Mouse (Mus musculus) A20 (cell line): ENCODE results near the gene Aldh8a1.
"Not testable (repeated sequence)": the region's sequence is repeated elsewhere in the genome, so short reads cannot be mapped to it uniquely, and the experiment has no call there.

Source experiments
- DNase-seq: peaks from one replicate; pipeline ENCODE4 v3.0.0-alpha.2; 2011; ENCODE audit warnings: low read depth, low spot score

Aldh8a1 gene

DNA sequence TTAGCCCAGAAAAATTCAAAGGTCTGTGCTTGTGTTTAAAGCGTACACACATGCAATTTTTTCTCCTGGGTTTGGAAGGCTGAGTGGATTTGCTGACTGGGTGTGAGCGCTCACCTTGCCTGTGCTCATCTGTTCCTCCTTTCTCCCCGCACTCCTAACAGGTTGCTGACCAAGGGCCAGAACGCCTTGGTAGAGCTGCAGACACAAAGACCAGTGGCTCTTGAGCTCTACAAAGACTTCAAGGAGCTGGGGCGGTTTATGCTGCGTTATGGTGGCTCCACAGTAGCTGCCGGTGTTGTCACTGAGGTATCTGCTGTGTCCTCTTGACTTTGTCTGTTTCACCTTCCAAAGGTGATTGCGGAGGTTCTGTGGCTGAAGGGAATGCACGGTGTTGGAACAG lies 9.6 kb upstream of the Aldh8a1 start:
- DNase-seq = no peak

DNA sequence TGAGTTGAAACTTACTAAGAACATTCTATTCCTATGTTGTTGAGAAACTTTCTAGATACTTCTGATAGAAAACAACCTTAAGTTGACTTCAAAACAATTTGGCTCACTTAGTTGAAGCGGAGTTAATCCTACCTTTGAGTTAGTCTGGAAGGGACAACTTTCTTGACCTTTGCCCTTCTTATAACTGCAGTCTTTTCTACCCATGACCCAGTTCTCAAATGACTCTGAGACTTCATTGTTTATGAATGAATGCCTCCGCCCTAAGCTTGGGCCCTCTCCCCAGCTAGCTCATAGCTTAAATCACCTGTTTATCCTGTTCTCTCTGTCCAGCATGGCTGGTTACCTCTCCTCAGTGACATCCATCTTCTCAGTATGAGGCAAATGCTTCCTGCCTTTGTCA lies 7.5 kb upstream of the Aldh8a1 start:
- no peak for DNase-seq

DNA sequence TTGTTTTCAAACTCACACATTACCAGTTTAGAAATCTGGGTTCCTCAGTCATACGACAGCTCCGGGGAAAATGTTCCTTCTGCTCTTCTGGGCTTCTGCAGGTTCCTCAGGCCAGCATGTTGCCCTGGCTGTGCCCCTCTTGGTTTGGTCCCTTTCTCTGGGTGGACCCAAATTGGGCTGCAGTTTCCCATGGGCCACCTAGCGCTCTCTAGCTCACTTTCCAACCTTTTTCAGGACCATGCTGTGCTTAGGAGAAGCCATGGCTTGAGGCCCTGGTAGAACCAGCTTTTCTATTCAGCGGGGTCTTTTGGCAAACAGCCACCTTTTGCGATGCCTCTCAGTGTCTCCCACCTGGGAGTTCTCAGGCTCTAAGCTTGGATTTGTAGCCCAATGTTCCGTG lies 4.8 kb upstream of the Aldh8a1 start:
- DNase-seq = no peak

DNA sequence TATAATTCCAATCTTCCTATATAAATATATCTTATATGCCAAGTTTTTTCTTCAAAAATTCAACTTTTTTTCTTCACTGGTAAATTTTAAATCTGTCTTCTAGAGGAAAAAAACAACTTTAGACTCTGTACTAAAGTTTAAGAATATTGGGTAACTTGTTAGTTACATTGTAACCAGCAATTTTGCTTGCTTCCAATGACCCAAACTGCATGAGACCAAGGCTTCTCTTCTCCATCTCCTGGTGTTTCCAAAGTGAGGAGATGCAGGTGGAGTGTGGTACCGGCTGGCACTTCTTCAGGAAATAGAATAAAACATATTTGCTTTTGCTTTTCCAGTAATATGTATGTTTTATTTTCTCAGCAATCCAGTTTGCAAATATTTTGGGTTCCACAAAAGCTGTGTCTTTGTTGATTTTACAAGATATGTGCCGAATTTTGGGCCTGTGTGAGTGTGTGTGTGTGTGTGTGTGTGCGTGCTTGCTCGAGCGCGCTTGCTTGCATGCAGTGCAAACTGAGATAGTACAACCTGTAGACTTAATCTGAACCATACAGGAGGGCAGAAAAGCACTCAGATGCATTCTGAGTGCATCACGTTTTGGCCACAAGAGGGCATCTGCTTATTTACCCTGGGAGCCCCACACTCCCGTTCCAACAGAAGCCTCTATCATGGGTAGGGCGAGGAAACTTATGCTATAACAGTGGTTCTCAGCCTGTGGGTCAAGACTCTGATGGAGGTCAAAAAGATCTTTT lies 1.3 kb downstream of the Aldh8a1 start:
- peak; percentile 60 for DNase-seq

- DNase-seq = peak; percentile 74
Observed at GRCm38 (mm10) chr10:21382914-21383313, 5.8 kb downstream of the Aldh8a1 start.

DNA sequence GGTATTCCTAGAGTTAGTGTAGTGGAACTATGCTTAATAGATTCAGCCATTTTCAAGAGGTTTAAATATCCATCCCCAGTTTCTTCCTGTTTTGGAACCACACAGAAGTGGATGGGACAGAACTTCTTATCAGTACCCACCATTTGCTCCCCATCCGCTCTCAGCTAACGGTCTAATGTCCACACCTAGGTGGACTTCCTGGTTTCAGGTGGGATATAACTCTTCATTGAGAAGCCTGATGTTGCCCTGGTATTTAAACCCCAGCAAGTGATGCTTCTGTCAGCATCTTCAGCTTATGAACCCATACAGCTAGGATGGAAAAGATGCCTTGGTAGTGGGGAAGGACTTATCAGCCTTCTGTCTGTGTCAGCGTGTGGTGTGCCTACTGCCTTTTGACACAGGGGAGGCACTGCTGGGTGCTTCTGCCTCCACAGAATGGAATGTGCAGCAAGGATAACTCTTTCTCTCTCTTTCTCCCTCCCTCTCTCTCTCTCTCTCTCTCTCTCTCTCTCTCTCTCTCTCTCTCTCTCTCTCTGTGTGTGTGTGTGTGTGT lies 8.1 kb downstream of the Aldh8a1 start:
- no peak for DNase-seq

GRCm38 (mm10) chr10:21389075-21389474 lies 12.0 kb downstream of the Aldh8a1 start:
- no peak for DNase-seq

DNA sequence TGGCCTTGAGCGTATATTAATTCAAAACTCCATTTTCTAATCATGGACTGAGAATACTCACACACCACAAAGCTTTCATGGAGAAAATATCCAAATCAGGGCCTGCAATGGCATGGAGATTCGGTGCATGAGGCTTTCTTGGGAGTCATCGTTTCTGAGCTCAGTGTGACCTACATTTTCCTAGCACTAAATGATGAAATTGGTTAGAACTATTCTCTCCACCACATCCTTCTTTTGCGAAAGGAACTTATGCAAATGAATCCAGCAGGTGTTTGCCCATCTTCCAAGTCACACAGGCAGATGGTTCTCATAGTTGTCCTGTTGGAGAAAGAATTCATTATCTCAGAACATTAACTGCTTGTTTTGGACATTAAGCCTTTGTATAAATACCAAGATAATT lies 13.3 kb downstream of the Aldh8a1 start:
- no peak for DNase-seq

- DNase-seq = no peak
Observed at GRCm38 (mm10) chr10:21391286-21391685, 14.2 kb downstream of the Aldh8a1 start.

- DNase-seq = no peak
Observed at GRCm38 (mm10) chr10:21393390-21393789, 16.3 kb downstream of the Aldh8a1 start.

DNA sequence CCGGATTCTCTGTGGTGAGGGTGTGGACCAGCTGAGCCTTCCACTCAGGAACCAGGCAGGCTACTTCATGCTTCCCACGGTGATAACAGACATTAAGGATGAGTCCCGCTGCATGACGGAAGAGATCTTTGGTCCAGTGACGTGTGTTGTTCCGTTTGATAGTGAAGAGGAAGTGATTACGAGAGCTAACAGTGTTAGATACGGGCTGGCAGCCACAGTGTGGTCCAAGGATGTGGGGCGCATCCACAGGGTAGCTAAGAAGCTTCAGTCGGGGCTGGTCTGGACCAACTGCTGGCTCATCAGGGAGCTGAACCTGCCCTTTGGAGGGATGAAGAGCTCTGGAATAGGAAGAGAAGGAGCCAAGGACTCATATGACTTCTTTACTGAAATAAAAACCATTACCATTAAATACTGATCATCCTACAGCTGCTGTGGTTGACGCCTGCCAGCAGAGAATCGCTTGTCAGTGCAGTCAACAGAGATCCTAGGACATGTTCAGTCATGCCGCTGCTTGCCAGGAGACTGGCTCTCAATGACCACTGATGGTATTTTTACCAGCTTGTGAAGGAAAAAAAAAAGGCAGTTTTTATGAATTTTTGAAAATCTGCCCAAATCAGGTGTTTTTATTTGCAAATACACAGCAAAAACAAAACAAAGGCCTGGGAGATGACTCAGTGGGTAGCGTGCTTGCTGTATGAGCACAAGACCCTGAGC lies 18.5 kb downstream of the Aldh8a1 start:
- DNase-seq = no peak

- not testable (repeated sequence) for DNase-seq
Observed at GRCm38 (mm10) chr10:21398873-21399425, 21.9 kb downstream of the Aldh8a1 start.

DNA sequence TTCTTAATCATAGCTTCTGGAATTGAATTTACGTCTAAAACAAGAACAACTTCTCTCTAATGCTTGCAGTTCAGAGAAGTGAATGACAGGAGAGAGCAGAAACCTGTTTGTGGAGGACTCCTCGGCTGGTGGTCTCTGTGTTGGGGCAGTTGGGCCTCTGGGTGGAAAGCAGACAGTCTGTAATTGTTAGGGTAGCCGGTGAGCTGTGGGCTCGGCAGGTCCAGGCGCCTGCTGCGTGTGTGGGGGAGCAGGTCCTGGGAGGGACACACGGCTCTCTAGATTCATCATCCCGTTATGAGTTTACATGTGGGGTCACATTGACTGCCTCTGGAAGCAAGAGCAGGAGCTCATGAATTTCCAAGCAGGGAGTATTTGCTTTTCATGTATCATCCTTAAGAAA lies 22.5 kb downstream of the Aldh8a1 start:
- no peak for DNase-seq

- no peak for DNase-seq
Observed at GRCm38 (mm10) chr10:21400031-21400430, 22.9 kb downstream of the Aldh8a1 start.

DNA sequence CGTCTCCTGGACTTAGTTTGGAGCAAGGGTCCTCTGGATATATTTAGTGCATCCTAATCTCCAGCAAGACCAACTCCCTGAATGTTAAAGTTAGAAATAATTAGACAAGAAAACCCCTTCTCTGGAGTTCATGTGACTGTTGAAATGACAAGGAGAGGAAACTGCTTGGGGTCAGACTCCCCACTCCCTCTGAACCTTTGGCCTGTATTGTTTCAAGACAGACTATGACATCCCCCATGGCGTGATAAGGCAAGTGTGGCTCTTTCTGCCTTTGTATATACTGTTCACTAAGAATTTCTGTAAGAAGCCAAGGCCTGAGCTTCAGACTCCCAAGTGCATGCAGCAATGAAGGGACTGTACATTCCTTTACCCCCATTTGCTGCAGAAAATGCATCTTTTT lies 23.4 kb downstream of the Aldh8a1 start:
- DNase-seq = no peak

DNA sequence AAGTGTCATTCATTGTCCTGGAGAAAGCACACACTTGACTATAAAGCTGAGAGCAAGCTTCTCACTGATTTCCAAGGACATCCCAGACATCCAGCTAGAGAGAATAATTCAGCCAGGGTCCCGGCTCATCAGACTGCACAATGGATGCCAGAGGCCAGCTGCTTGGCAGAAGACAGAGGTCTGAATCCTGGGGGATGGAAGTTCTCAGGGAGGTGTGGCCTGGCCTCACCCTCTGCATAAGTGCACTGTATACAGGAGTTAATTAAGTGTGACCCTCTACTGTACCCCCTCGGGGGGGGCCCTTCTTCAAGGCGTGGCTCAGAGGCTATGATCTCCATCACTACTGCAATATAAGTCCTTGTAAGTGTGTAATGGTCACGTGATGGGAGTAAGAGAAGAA lies 24.2 kb downstream of the Aldh8a1 start:
- DNase-seq = no peak

DNA sequence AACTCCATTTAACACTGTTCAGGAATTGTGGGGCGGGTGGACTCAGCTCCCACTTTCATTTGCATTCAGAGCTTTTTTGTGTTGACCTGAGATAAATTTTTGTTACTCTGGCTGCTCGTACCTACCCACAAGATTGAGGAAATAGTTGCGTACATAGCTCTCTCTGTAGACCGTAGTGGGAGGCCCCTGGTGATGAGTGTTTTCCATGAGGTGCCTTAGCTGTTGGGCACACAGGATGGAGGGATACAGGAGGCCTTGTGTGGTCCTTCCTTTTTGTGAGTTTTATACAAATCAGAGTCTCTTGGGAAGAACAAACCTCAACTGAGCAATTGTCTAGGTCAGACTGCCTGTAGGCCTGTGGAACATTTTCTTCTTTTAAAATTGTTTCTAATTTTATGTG lies 27.7 kb downstream of the Aldh8a1 start:
- no peak for DNase-seq

- DNase-seq = no peak
Observed at GRCm38 (mm10) chr10:21405707-21406534, 28.8 kb downstream of the Aldh8a1 start.

DNA sequence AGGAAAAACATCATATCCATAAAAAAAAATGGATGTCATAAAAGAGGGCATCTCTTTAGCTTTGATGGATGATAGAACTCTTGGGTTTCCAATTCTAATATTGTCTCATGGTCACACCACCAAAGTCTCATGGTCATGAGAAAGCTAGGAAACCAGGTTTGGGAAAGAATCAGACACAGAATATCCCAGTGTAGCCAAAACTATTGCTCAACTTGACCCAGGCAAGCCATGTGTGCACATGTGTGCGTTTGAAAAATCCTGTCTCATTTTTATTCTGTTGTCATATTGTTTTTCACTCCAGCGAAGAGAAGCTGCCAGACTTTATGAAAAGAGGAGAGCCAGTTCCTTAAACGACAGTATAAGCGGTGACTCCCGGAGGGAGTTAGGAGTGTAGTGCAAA lies 33.6 kb downstream of the Aldh8a1 start:
- DNase-seq = no peak

GRCm38 (mm10) chr10:21411621-21412205 lies 34.6 kb downstream of the Aldh8a1 start:
- DNase-seq = no peak

DNA sequence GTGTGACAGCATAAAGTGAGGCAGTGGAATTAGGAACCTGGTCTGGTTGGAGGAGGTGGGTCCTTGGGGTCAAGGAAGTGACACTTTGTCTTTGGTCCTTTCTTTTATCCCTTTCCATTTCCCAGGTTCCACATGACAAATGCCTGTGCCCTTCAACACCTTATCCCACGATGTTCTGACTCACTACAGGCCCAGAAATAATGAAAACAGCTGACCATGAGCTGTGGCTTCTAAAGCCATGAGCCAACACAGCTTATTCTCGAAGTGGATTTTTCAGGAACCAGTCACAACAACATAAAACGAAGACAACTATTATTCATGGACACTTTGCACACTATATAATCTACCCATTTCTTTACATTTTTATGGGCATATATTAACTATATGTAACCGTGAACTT lies 37.9 kb downstream of the Aldh8a1 start:
- DNase-seq = no peak
